Mouse (Mus musculus): ENCODE data around the gene Gba.
"Not testable (repeated sequence)": the region's sequence is repeated elsewhere in the genome, so short reads cannot be mapped to it uniquely, and the experiment has no call there.

The Gba gene

GRCm38 (mm10) chr3:89202253-89203141 is at the start of gene Gba:
Gene Gba (plus strand): TSS chr3:89202928.
- DNase-seq (ENCODE audit: low spot score): peak; percentile 84

GRCm38 (mm10) chr3:89156951-89157350 is 45.8 kb upstream of the Gba start:
- no peak for DNase-seq (ENCODE audit: low spot score)

GRCm38 (mm10) chr3:89158651-89159050 is 44.1 kb upstream of the Gba start:
- DNase-seq (ENCODE audit: low spot score): no peak

- DNase-seq (ENCODE audit: low spot score): no peak
Observed at GRCm38 (mm10) chr3:89159211-89159610, 43.5 kb upstream of the Gba start.

GRCm38 (mm10) chr3:89159616-89160344 is 42.9 kb upstream of the Gba start, which contains the start of gene Hcn3:
Gene Hcn3 (minus strand): TSS chr3:89160196.
- peak; percentile 77 for DNase-seq (ENCODE audit: low spot score)

- not testable (repeated sequence) for DNase-seq (ENCODE audit: low spot score)
Observed at GRCm38 (mm10) chr3:89161207-89161606, 41.5 kb upstream of the Gba start.

- DNase-seq (ENCODE audit: low spot score): no peak
Observed at GRCm38 (mm10) chr3:89161786-89162185, 40.9 kb upstream of the Gba start.

- DNase-seq (ENCODE audit: low spot score): no peak
Observed at GRCm38 (mm10) chr3:89163123-89163522, 39.6 kb upstream of the Gba start.

GRCm38 (mm10) chr3:89163643-89164245 is 39.0 kb upstream of the Gba start:
- peak; percentile 38 for DNase-seq (ENCODE audit: low spot score)

- peak; percentile 95 for DNase-seq (ENCODE audit: low spot score)
Observed at GRCm38 (mm10) chr3:89164506-89165267, 38.0 kb upstream of the Gba start, which contains the start of gene Clk2. Gene Clk2 (plus strand): TSS chr3:89164795.

- no peak for DNase-seq (ENCODE audit: low spot score)
Observed at GRCm38 (mm10) chr3:89165268-89165870, 37.4 kb upstream of the Gba start.

- no peak for DNase-seq (ENCODE audit: low spot score)
Observed at GRCm38 (mm10) chr3:89166945-89167344, 35.8 kb upstream of the Gba start.

GRCm38 (mm10) chr3:89174844-89175243 is 27.9 kb upstream of the Gba start:
- no peak for DNase-seq (ENCODE audit: low spot score)

- DNase-seq (ENCODE audit: low spot score): no peak
Observed at GRCm38 (mm10) chr3:89175544-89175943, 27.2 kb upstream of the Gba start.

GRCm38 (mm10) chr3:89176421-89176820 is 26.3 kb upstream of the Gba start:
- DNase-seq (ENCODE audit: low spot score): no peak

GRCm38 (mm10) chr3:89177242-89178106 is 25.3 kb upstream of the Gba start, which contains the start of gene Scamp3:
Gene Scamp3 (plus strand): TSS chr3:89177473.
- DNase-seq (ENCODE audit: low spot score): peak; percentile 90

- no peak for DNase-seq (ENCODE audit: low spot score)
Observed at GRCm38 (mm10) chr3:89178107-89178385, 24.7 kb upstream of the Gba start.

GRCm38 (mm10) chr3:89179056-89179455 is 23.7 kb upstream of the Gba start:
- DNase-seq (ENCODE audit: low spot score): no peak

GRCm38 (mm10) chr3:89181749-89182500 is 20.8 kb upstream of the Gba start:
- no peak for DNase-seq (ENCODE audit: low spot score)

Measured in T-cell, adult 2 months (primary cell).